Mouse (Mus musculus): ENCODE results near the gene Dchs1.

DNA sequence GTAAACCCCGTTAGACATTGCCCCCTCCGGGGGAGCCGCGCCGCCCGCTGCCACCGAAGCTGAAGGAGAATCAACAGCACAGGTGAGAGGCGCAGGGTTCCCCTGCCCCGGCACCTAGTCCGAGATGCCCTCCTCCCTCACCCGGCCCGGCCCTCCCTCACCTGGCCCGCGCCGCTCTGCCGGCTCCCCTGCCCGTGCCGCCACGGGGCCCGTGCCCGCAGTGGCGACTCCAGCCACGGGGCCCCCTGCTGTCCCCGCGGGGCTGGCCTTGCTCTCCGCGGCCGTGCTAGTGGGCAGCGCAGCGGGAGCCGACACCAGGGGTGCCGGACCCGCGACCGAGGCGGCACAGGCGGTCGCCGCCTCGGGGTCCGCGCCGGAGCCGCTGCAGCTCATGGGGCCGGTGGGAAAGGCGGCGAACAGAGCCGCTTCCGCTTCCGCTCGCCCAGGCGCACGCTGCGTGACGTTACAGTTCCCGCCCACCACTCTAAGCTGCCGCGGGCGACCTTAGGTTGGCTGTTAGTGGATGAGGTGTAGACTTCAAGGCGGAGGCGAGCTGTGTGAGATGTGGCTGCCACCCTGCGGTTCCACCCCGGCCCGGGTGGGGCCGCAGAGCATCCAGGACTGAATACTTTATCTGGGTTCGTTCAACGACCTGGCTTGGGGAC is 43.4 kb downstream of the Dchs1 start, which contains the start of gene Taf10:
- TF ChIP-seq CTCF (IDR thresholded peaks at IDR 0.05; ENCODE audit: extremely low read depth, insufficient read depth, insufficient read length, insufficient replicate concordance) (0 out of 2 replicates have a peak, but pooled peaks have one; percentile 17), POLR2A (IDR thresholded peaks at IDR 0.05; ENCODE audit: low read depth, low read length) (peak; percentile 87)

Data from spleen, adult 2 months (tissue).